Mouse (Mus musculus) heart, postnatal 0 days (tissue): Measurements from ENCODE around the gene Kcnip4. TPM values are rescaled to one million over a fixed set of nuclear protein-coding genes. Genes with fewer than 3 reads are reported as not detected.

Source experiments
- ATAC-seq: fragments of 200-750 bp; cut with Nextera tagmentation; 2 replicates; pipeline ENCODE4 v1.8.0; 2017; ENCODE audit warnings: low read depth, moderate number of reproducible peaks, moderate library complexity; ENCODE audit not compliant: insufficient read depth
- DNase-seq: peaks from one replicate; pipeline ENCODE4 v3.0.0-alpha.2; 2016; ENCODE audit warnings: low spot score
- H3K27ac ChIP-seq: fragments of 300-500 bp; sonication (generic); 2 replicates; pipeline ENCODE4 v1.5.1; 2014; ENCODE audit warnings: low read depth, mild to moderate bottlenecking
- H3K27me3 ChIP-seq: fragments of 300-500 bp; sonication (generic); 2 replicates; pipeline ENCODE4 v1.6.1; 2014; ENCODE audit warnings: low read length, mixed read lengths; ENCODE audit not compliant: control insufficient read depth, insufficient read depth
- H3K36me3 ChIP-seq: fragments of 300-500 bp; sonication (generic); replicated peaks from 2 replicates; pipeline ENCODE4 v1.6.1; 2014; ENCODE audit warnings: low read length, mixed read lengths; ENCODE audit not compliant: control insufficient read depth, insufficient read depth
- H3K4me1 ChIP-seq: fragments of 300-500 bp; sonication (generic); 2 replicates; pipeline ENCODE4 v1.6.1; 2014; ENCODE audit warnings: antibody characterized with exemption; ENCODE audit not compliant: control insufficient read depth, insufficient read depth
- H3K4me2 ChIP-seq: fragments of 300-500 bp; sonication (generic); 2 replicates; pipeline ENCODE4 v1.6.1; 2014; ENCODE audit warnings: low read depth, mild to moderate bottlenecking, low read length, moderate library complexity
- H3K4me3 ChIP-seq: fragments of 300-500 bp; sonication (generic); 2 replicates; pipeline ENCODE4 v1.5.1; 2014; ENCODE audit warnings: low read depth, low read length
- H3K9ac ChIP-seq: fragments of 300-500 bp; sonication (generic); replicated peaks from 2 replicates; pipeline ENCODE4 v1.6.1; 2014; ENCODE audit warnings: low read depth, low read length, mixed read lengths
- H3K9me3 ChIP-seq: fragments of 300-500 bp; sonication (generic); replicated peaks from 2 replicates; pipeline ENCODE4 v1.6.1; 2016; ENCODE audit warnings: low read length; ENCODE audit not compliant: control insufficient read depth
- CTCF ChIP-seq: IDR thresholded peaks from 2 replicates; pipeline ENCODE4 v1.5.1; 2016; ENCODE audit warnings: antibody characterized with exemption, control low read depth, low read depth
- EP300 ChIP-seq: IDR thresholded peaks from 2 replicates; pipeline ENCODE4 v1.6.1; 2016; ENCODE audit warnings: antibody characterized with exemption, low read depth
- WGBS: fragments of 180-500 bp; shearing (Covaris S2); extraction: QIAGEN DNeasy Blood & Tissue Kit; methylation state at CpG from one replicate; pipeline ENCODE4 v1.1.7; 2014; 5-methylcytosine and 5-hydroxymethylcytosine counted together
- polyA plus RNA-seq: library from polyadenylated mRNA; unstranded; fragments of >200 nt; fragmentation: Nextera tagmentation; extraction: Ambion mirVana; gene quantifications from 2 replicates; pipeline ENCODE4 v1.2.1, GENCODE M21; 2015
- total RNA-seq: library from RNA; depleted of rRNA; stranded (reverse); fragments of >200 nt; gene quantifications from 2 replicates; pipeline ENCODE4 v1.2.3, GENCODE M21; 2014; ENCODE audit warnings: low replicate concordance

Kcnip4 gene
- total and polyA plus RNA-seq, 2 experiments from 2014 or later: 0.11 TPM; not detected in 1

DNA sequence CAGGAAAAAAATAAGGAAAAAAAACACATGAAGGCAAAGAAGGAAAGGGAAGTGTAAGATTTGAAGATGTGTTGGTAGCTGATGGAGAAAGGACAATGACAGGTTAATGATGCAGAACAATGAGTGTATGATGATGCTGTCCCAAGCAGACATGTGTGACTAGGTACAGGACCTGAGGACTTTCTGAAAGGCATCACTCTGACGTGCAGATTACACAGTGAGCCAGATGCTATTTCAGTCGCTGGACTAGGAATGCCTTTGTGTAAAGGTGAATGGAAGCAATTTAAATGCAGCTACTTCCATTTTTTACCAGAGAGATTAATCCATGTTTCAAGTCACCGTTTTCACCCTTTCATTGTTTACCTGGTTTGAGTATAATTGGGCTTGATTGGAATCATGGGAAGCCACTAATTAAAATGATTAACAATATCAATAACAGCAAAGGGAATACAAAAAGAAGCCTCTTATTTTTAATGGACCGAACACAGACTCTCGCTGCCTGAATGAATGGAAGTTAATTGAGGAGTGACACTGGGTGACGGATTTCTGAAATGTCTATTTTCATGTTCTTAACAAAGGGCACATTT lies 483.4 kb downstream of the Kcnip4 start:
- no peak overlapping the region for H3K9ac ChIP-seq
- H3K27me3 ChIP-seq: no peaks in the 10 kb centered on the region
- TF ChIP-seq CTCF (no peak), EP300 (no peak)
- 57% methylated on average over 6 of the region's 6 CpGs for WGBS
- no peak for DNase-seq
- H3K9me3 ChIP-seq: no peaks in the 10 kb centered on the region
- no peaks in the 10 kb centered on the region for H3K36me3 ChIP-seq
- ATAC-seq: no peak
- no peak overlapping the region for H3K4me3 ChIP-seq
- H3K27ac ChIP-seq: no peak overlapping the region
- no peaks in the 10 kb centered on the region for H3K4me1 ChIP-seq
- H3K4me2 ChIP-seq: no peak overlapping the region

DNA sequence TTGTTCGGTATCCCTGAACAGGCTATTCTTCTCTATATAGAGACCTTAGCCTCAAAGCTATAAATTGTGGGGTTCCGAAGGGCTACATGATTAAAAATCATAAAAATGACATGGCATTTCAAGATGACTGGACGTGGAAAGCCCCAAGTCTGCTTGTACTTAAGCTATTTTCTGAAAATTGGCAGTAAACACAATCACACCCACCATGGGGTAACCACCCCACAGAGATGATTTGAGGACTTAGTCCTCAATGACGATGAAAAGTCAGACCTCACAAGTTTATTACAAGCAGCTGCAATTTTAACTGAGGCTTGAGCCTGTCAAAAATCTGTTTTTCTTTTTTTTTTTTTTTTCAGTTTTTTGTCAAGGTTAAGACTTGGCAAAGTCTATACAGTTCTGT lies 527.3 kb downstream of the Kcnip4 start:
- Histone ChIP-seq H3K9me3 (no peaks in the 10 kb centered on the region), H3K9ac (no peak overlapping the region), H3K4me3 (no peak overlapping the region), H3K4me1 (no peaks in the 10 kb centered on the region), H3K4me2 (no peak overlapping the region), H3K27ac (no peak overlapping the region), H3K27me3 (no peaks in the 10 kb centered on the region), H3K36me3 (no peaks in the 10 kb centered on the region)
- DNase-seq (no peak), ATAC-seq (no peak)
- no peak for TF ChIP-seq EP300
- no peak for TF ChIP-seq CTCF
- 64% methylated on average over 4 of the region's 4 CpGs for WGBS

DNA sequence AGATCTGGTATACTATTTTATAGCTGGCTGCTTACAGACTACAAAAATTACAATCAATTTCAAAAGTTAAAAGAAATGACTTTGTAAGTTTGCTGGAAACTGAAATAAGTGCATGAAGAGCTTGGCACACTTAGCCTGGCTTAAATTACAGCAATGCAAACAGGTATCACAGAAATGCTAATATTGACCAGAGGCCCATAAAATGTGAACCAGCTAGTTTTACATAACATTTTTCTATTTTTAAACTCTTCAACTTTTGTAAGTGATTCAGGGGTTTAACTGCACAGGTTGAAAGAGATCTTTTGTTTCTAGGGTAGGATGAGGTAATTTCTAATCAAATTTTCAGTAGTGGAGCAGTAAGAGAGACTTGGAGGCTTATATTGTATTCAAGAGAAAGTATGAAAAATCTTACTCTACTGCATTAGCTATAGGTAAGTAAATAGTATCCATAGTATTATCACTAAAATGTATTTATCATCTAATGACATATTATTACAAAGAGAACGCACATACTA lies 535.5 kb downstream of the Kcnip4 start:
- no peak overlapping the region for H3K9ac ChIP-seq
- DNase-seq (no peak), ATAC-seq (no peak)
- no peaks in the 10 kb centered on the region for H3K9me3 ChIP-seq
- H3K27me3 ChIP-seq: no peaks in the 10 kb centered on the region
- no peak overlapping the region for H3K4me2 ChIP-seq
- TF ChIP-seq EP300 (no peak), CTCF (no peak)
- WGBS: 66% methylated on average over 1 of the region's 1 CpGs
- no peak overlapping the region for H3K27ac ChIP-seq
- H3K36me3 ChIP-seq: no peaks in the 10 kb centered on the region
- no peaks in the 10 kb centered on the region for H3K4me1 ChIP-seq
- no peak overlapping the region for H3K4me3 ChIP-seq

DNA sequence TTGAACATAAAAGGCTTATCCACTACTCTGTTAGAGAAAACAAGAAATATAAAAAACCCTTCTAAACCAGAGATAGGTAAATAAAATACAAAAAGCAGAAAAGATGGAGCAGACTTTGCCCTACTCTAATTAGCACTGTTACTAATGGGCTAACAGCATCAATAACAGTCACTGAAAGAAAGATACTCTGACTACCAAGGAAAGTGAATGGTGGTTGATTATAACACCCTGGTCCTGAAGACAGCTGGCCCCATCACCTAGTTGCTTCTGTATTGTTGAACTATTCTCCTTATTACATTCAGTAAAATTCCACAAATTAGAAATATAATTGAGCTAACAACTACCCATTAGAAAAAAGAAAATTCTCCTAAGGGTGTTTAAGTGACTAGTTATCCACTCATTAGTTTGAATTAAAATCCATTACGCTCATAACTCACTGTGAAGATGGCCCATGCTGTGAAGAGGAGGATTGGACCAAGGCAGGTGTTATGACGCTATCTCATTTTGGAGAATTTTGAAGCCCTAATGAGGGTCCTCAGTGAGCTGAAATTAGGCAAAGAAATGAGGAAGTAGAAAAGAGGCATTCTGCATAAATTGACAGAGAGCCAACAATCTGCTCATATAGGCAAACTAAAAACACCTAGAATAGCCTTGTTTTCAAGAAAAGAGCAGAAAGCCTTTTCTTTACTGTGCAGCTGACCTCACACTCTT lies 582.2 kb downstream of the Kcnip4 start:
- ATAC-seq: no peak
- H3K27ac ChIP-seq: no peak overlapping the region
- TF ChIP-seq CTCF (no peak), EP300 (no peak)
- H3K9me3 ChIP-seq: no peaks in the 10 kb centered on the region
- no peak overlapping the region for H3K9ac ChIP-seq
- WGBS: 73% methylated on average over 2 of the region's 2 CpGs
- no peak for DNase-seq
- no peak overlapping the region for H3K4me2 ChIP-seq
- H3K36me3 ChIP-seq: no peaks in the 10 kb centered on the region
- H3K27me3 ChIP-seq: no peaks in the 10 kb centered on the region
- H3K4me3 ChIP-seq: no peak overlapping the region
- no peaks in the 10 kb centered on the region for H3K4me1 ChIP-seq

- WGBS: 59% methylated on average over 2 of the region's 2 CpGs
- no peak for DNase-seq
- Histone ChIP-seq H3K27ac (no peak overlapping the region), H3K36me3 (no peaks in the 10 kb centered on the region), H3K4me1 (no peaks in the 10 kb centered on the region), H3K4me2 (no peak overlapping the region), H3K9ac (no peak overlapping the region), H3K9me3 (no peaks in the 10 kb centered on the region), H3K27me3 (no peaks in the 10 kb centered on the region), H3K4me3 (no peak overlapping the region)
- TF ChIP-seq EP300 (no peak), CTCF (no peak)
- ATAC-seq: no peak
These were observed 592.8 kb downstream of the Kcnip4 start for GRCm38 (mm10) chr5:48931881-48932280.
